Mouse (Mus musculus): ENCODE data around the gene Gstp1. TPM values are rescaled to one million over a fixed set of nuclear protein-coding genes. Genes with fewer than 3 reads are reported as not detected.
A peak's percentile ranks its signal among the peaks of the same experiment; 100 is the strongest.
"Not testable (repeated sequence)": the region's sequence is repeated elsewhere in the genome, so short reads cannot be mapped to it uniquely, and the experiment has no call there.

Gene Gstp1
- polyA plus RNA-seq, 1 experiment: 451 TPM

DNA sequence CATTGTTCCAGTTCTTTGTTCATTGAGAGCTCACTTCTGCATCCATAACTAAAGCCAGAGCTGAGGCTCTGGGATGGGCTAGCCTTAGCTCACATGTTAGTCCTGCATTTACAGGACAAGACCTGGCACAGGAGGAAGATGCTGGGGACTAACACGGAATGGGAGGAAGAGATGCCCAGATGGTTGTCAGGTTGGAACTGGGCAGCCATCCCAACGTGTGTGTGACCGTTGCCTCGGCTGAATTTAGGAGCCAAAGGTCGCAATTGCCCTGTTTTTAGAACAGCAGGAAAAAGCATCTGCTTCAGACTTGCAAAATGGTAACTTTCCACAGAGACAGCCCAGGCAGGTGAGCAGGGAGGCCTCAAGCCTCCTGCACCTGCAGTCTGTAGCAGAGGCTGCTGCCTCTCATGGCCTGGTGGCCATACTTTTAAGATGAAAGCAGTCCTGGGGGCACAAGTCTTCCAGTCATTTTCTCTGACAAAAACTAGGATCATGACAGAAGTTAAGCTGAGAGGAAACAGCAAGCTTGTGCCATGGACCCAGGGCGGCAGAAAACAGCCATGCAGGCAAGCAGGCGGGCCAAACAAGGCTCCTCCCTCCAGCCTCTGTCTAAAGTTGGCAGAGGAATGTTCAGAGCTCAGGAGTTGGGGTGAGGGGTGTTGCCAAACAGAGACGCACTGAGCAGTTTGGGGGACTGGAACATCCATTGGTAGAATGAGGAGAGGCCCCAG, 17.6 kb upstream of the Gstp1 start:
- Histone ChIP-seq H3K27ac (replicated peaks; ENCODE audit: low read depth, low read length) (no peak overlapping the region), H3K4me1 (ENCODE audit: control insufficient read depth, insufficient read depth, insufficient read length, low read length) (peaks cover 16% of the 10 kb centered on the region), H3K4me3 (ENCODE audit: insufficient read depth, low read depth, low read length) (no peak overlapping the region)

DNA sequence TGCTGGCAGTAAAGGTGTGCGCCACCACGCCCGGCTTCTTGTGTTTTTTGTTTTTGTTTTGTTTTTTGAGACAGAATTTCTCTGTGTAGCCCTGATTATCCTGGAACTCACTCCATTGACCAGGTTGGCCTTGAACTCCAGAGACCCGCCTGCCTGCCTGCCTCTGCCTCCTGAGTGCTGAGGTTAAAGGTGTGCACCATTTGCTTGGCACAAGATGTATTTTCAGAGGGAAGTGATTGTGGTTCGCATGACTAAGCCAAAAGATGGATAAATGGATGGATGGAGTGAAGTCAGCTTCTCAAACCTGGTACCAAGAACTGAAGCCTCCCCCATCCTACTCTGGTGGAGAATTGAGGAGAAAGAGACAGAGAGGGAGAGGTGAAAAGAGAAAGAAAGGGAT, 16.8 kb upstream of the Gstp1 start:
- Histone ChIP-seq H3K27ac (replicated peaks; ENCODE audit: low read depth, low read length) (no peak overlapping the region), H3K4me1 (ENCODE audit: control insufficient read depth, insufficient read depth, insufficient read length, low read length) (peaks cover 16% of the 10 kb centered on the region)

DNA sequence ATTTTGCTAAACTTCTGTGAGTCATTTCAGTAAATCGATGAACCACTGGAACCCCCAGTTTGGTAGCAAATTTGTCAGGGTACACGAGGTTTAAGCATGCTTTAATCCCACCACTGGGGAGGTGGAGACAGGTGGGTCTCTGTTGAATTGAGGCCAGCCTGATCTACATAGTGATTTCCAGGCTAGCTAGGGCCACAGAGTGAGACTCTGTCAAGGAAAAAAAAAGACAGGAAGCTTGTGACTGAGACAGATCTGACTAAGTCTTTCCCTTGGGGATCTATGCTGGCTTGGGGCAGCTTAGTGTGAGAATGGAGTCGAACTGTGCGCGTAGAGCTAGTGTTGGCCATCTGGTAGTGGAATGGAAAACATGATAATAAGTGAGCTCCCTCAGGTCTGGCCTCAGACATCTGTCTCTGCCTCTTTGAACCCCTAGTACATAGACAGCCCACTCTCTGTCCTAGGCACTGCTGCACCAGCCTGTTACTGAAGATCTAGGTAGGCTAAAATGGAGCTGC, 14.8 kb upstream of the Gstp1 start:
- H3K4me3 ChIP-seq (ENCODE audit: insufficient read depth, low read depth, low read length): no peak overlapping the region
- H3K4me1 ChIP-seq (ENCODE audit: control insufficient read depth, insufficient read depth, insufficient read length, low read length): peaks cover 5% of the 10 kb centered on the region; the same call in 1 of the 2 replicates
- H3K27ac ChIP-seq (replicated peaks; ENCODE audit: low read depth, low read length): no peak overlapping the region

More for the DNA sequence above, 16.8 kb upstream of the Gstp1 start:
- no peak overlapping the region for H3K4me3 ChIP-seq (ENCODE audit: insufficient read depth, low read depth, low read length)

DNA sequence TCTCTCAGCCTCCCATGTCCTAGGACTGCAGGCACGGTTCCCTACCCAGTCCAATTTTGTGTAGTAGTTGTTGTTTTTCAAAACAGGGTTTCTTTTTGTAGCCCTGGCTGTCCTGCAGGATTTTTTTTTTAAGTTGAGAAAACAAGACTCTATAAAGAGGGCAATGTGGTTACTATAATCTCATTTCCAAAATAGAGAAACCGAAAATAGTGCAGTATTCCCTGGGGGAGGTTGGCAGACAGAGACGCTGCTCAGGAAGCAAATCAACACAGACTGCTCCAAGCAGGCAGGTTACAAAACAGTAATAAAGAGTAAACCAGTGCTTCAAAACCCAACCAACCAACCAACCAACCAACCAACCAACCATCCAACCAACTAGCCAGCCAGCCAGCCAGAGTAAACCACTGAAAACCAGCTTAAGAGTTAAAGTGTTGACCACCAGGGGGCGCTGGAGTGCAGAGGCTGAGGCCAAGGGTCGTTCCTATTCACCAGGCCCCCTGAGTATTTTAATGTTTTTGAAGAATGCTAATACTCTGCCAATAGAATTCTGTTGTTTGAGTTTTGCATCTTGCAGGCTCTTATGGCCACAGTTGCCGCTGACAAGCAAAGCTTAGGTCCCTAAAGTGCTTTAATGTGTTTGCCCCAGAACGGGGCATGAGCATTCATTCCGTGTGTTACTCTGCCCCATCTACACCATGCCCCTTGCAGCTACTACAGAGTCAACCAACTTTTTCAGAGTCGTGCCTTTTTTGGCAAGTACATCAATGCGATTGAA, 14.1 kb upstream of the Gstp1 start:
- Histone ChIP-seq H3K27ac (replicated peaks; ENCODE audit: low read depth, low read length) (no peak overlapping the region; the same call in 1 of the 2 replicates), H3K4me3 (ENCODE audit: insufficient read depth, low read depth, low read length) (peak overlapping the region; percentile 20; the same call in 1 of the 2 replicates), H3K4me1 (ENCODE audit: control insufficient read depth, insufficient read depth, insufficient read length, low read length) (peaks cover 5% of the 10 kb centered on the region; the same call in 1 of the 2 replicates)

DNA sequence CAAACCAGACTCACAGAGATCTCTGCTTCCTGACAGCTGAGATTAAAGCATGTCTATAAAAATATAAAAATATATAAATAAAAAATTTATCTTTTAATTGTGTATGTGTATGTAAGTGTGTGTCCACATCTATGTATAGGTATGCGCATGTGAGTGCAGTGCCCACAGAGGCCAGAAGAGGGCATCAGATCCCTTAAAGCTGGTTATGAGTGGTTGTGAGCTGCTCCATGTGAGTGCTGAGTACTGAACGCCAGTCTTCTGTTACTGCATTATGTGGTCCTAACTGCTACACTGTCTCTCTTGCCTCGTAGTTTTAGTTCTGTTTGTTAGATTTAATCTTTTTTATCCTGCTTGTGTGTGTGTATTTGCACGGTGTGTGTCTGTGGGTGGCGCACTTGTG, 13.2 kb upstream of the Gstp1 start:
- no peak overlapping the region for H3K4me3 ChIP-seq (ENCODE audit: insufficient read depth, low read depth, low read length)
- peaks cover 8% of the 10 kb centered on the region; the same call in 1 of the 2 replicates for H3K4me1 ChIP-seq (ENCODE audit: control insufficient read depth, insufficient read depth, insufficient read length, low read length)
- no peak overlapping the region for H3K27ac ChIP-seq (replicated peaks; ENCODE audit: low read depth, low read length)

DNA sequence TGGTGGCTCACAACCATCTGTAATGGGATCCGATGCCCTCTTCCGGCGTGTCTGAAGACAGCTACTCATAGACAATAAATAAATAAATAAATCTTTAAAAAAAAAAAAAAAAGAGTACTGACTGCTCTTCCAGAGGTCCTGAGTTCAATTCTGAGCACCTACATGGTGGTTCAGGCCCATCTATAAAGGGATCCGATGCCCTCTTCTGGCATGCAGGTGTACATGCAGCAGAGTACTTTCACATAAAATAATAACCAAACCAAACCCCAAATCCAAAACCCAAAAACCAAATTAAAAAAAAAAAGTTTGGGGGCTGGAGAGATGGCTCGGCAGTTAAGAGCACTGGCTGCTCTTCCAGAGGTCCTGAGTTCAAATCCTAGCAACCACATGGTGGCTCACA, 11.3 kb upstream of the Gstp1 start:
- not testable (repeated sequence) for H3K4me1 ChIP-seq (ENCODE audit: control insufficient read depth, insufficient read depth, insufficient read length, low read length); H3K4me3 ChIP-seq (ENCODE audit: insufficient read depth, low read depth, low read length)

DNA sequence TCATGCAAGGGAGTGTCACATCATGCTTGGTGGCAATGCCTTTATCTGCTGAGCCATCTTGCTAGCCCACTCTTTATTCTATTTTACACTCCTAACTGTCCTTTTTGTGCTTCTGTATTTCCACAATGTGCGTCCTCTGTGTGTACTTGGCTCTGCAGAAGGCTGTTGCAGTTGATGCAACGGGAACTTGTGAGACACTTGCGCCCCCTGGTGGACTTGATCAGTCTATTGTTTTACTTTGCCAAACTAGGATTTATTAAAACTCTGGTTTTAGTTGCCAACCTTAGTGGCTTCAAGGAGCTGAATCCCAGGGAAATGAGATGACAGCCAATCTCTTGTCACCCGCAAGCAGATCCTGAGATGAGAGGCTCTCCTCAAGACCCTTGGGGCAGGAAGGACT, 10.1 kb upstream of the Gstp1 start:
- Histone ChIP-seq H3K4me3 (ENCODE audit: insufficient read depth, low read depth, low read length) (no peak overlapping the region), H3K27ac (replicated peaks; ENCODE audit: low read depth, low read length) (no peak overlapping the region), H3K4me1 (ENCODE audit: control insufficient read depth, insufficient read depth, insufficient read length, low read length) (0 out of 2 replicates have a peak, but pooled peaks cover 3% of the 10 kb centered on the region)

More for the DNA sequence above, 11.3 kb upstream of the Gstp1 start:
- not testable (repeated sequence) for H3K27ac ChIP-seq (replicated peaks; ENCODE audit: low read depth, low read length)

DNA sequence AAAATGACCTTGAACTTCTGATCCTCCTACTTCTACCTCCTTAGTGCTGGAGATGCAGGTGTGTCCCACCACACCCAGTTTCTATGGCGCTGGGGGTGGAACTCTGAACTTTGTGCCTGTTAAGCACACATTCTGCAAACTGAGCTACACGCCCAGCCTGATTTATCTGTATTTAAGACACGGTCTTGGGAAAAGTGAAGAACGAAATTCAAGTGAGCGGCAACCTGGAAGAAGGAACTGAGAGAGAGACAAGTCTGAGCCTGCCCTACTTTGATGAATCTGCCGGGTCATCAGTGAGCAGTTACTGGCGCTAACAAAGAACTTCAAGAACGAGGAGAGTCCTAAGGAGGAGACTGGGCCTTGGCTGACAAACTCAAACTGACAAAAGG, 9.1 kb upstream of the Gstp1 start:
- H3K4me1 ChIP-seq (ENCODE audit: control insufficient read depth, insufficient read depth, insufficient read length, low read length): 0 out of 2 replicates have a peak, but pooled peaks cover 3% of the 10 kb centered on the region
- H3K27ac ChIP-seq (replicated peaks; ENCODE audit: low read depth, low read length): no peak overlapping the region
- H3K4me3 ChIP-seq (ENCODE audit: insufficient read depth, low read depth, low read length): no peak overlapping the region

DNA sequence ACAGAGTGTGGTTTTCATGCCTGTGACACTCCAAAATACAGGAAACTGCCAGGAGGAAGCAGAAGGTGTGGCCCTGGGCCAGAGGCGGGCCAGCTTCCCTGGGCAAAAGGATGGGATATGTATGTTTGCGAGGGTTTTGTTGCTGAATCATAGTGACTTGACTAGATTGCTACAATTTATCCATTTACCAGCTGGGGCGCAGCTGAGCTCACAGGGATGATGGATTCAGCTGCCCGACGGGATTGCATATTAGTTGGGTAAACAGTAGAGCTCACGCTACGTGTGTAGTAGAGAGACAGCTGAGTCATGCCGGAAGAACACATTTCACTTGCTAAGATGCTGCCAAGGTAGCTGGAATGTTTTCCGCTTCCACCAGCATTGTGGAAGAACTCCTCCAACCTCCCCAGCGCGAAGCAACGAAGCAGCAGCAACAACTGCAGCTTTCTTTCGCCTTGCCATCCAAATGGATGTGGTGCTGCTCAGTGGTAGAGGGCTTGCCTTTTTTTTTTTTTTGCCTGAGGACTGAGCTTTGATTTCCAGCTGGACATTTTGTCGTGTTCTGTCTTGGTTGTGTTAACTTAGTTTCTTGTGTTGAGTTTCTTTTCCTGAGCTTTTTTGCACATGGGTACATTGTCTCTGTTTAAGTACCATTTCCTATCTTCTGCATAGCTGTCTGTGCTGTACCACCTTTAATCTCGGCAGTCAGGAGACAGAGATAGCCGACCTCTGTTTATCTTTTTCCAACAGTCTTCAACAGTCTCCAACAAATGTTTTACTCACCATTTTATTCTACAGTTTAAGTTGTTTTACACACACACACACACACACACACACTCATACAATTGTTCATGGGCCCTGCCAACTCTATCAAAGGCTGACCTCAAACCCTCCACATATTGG, 8.4 kb upstream of the Gstp1 start, which contains the start of gene Gstp2:
Gene Gstp2, minus strand, starts transcription at position 58 of the 900 bp plus-strand sequence.
- 0 out of 2 replicates have a peak, but pooled peaks cover 3% of the 10 kb centered on the region for H3K4me1 ChIP-seq (ENCODE audit: control insufficient read depth, insufficient read depth, insufficient read length, low read length)
- H3K4me3 ChIP-seq (ENCODE audit: insufficient read depth, low read depth, low read length): peak within 1 kb of the TSS; percentile 16; the same call in 1 of the 2 replicates
- H3K27ac ChIP-seq (replicated peaks; ENCODE audit: low read depth, low read length): peak within 1 kb of the TSS; percentile 52

DNA sequence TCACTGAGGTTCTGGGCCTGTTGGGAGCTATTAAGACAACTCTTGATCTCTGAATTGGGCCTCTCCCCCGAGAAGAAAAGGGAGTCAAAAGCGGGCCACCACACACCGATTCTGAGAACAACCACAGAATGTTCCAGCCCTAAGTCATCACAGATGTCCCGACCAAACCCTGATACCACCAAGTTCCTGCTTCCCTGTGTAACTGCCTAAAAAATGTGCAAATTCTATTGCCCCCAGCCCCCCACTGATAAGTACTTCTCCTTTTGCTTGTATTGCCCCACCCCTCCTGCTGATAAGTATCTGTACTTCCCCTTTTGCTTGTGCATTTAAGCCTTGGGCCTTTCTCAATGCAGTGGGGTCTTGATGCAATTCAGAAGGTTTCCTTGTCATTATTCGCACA, 6.3 kb upstream of the Gstp1 start:
- not testable (repeated sequence) for H3K27ac ChIP-seq (replicated peaks; ENCODE audit: low read depth, low read length); H3K4me1 ChIP-seq (ENCODE audit: control insufficient read depth, insufficient read depth, insufficient read length, low read length); H3K4me3 ChIP-seq (ENCODE audit: insufficient read depth, low read depth, low read length)

DNA sequence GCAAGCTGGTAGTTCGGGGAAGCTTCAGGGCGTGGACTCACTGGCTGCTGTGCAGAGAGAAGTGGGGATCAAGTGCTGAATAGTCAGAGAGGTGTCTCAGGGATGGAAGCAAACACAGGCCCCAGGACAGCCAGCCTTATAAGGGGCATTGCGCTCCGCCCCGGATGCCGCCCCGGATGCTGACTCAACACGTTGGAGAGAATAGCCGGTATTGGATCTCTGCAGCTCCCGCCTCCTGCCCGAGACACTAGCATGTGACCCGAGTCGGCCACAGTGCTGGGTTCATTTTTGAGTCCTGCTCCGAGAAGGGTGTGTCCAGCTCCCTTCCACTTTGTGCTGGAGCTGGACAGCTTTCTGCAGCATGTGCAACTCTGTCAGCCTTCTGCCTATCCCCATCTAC, 4.3 kb upstream of the Gstp1 start:
- Histone ChIP-seq H3K27ac (replicated peaks; ENCODE audit: low read depth, low read length) (no peak overlapping the region), H3K4me3 (ENCODE audit: insufficient read depth, low read depth, low read length) (peak overlapping the region; percentile 22; the same call in 1 of the 2 replicates), H3K4me1 (ENCODE audit: control insufficient read depth, insufficient read depth, insufficient read length, low read length) (peaks cover 5% of the 10 kb centered on the region; the same call in 1 of the 2 replicates)

DNA sequence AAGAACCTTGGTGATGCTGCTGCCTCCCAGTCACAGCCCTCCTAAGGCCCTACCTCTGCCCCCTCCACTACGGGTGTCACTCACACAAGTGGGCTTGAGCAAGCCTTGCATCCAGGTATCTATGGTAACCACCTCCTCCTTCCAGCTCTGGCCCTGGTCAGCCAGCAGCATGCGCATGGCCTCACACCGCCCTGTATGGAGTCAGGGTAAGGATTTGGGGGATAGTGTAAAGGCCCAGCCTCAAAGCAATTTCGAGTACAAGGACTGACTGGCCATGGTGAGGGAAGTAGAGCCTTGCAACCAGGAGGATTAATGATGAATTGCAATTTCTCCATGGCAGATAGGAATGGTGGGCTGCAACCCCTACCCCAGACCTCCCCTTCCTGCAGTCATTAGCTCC, 3.7 kb upstream of the Gstp1 start:
- H3K27ac ChIP-seq (replicated peaks; ENCODE audit: low read depth, low read length); H3K4me1 ChIP-seq (ENCODE audit: control insufficient read depth, insufficient read depth, insufficient read length, low read length); H3K4me3 ChIP-seq (ENCODE audit: insufficient read depth, low read depth, low read length): not testable (repeated sequence)

DNA sequence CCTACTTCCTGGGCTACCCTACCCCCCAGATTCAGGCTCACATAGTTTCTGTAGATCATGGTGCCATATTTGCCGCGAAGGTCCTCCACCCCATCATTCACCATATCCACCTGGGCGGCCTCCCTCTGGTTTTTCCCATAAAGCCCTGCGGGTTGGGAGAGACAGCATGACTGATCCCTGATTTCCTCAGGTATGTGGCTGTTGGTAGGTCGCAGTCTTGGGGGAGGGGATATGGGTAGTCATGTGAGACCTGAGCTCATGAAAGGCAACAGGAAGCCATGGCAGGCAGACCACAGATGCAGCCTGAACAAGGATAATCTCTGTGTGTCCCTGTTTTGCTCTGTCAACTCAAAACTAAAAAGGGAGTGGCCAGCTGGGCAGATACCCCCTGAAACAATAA, 3.2 kb upstream of the Gstp1 start:
- not testable (repeated sequence) for H3K4me1 ChIP-seq (ENCODE audit: control insufficient read depth, insufficient read depth, insufficient read length, low read length); H3K4me3 ChIP-seq (ENCODE audit: insufficient read depth, low read depth, low read length); H3K27ac ChIP-seq (replicated peaks; ENCODE audit: low read depth, low read length)

DNA sequence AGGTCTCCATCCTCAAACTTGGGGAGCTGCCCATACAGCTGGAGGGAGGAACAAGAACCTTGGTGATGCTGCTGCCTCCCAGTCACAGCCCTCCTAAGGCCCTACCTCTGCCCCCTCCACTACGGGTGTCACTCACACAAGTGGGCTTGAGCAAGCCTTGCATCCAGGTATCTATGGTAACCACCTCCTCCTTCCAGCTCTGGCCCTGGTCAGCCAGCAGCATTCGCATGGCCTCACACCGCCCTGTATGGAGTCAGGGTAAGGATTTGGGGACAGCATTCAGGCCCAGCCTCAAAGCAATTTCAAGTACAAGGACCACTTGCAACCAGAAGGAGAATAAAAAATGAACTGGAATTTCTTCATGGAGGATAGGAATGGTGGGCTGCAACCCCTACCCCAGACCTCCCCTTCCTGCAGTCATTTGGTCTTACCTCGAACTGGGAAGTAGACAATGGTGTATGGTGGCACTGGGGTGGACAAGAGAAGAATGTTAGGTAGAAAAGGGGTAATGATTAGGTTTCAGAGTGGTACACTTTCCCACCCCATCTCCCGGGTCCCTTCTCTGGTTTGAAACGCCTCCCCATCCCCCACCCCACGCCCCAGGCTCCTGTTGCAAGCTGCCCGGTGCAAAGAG, 514 bp downstream of the Gstp1 start:
- H3K4me1 ChIP-seq (ENCODE audit: control insufficient read depth, insufficient read depth, insufficient read length, low read length): not testable (repeated sequence)
- Histone ChIP-seq H3K4me3 (ENCODE audit: insufficient read depth, low read depth, low read length) (peak overlapping the region; percentile 77), H3K27ac (replicated peaks; ENCODE audit: low read depth, low read length) (peak overlapping the region; percentile 52; the same call in 1 of the 2 replicates)
